Mouse (Mus musculus) neural tube, embryonic 12.5 days (tissue): ENCODE measurements around the gene Spint3. TPM values are rescaled to one million over a fixed set of nuclear protein-coding genes. Genes with fewer than 3 reads are reported as not detected.

ENCODE experiments used
- ATAC-seq: fragments of 200-750 bp; cut with Nextera tagmentation; 2 replicates; pipeline ENCODE4 v1.8.0; 2017; ENCODE audit warnings: low read depth, mild to moderate bottlenecking, moderate TSS enrichment, moderate library complexity; ENCODE audit not compliant: low FRiP score
- H3K27ac ChIP-seq: fragments of 300-500 bp; sonication (generic); 2 replicates; pipeline ENCODE4 v1.5.1; 2016
- H3K27me3 ChIP-seq: fragments of 300-500 bp; sonication (generic); replicated peaks from 2 replicates; pipeline ENCODE4 v1.6.1; 2016; ENCODE audit warnings: mild to moderate bottlenecking
- H3K36me3 ChIP-seq: fragments of 300-500 bp; sonication (generic); 2 replicates; pipeline ENCODE4 v1.6.1; 2016; ENCODE audit warnings: mild to moderate bottlenecking
- H3K4me1 ChIP-seq: fragments of 300-500 bp; sonication (generic); 2 replicates; pipeline ENCODE4 v1.6.1; 2016
- H3K4me2 ChIP-seq: fragments of 300-500 bp; sonication (generic); replicated peaks from 2 replicates; pipeline ENCODE4 v1.6.1; 2016; ENCODE audit warnings: mild to moderate bottlenecking
- H3K4me3 ChIP-seq: fragments of 300-500 bp; sonication (generic); 2 replicates; pipeline ENCODE4 v1.5.1; 2016
- H3K9ac ChIP-seq: fragments of 300-500 bp; sonication (generic); 2 replicates; pipeline ENCODE4 v1.6.1; 2016; ENCODE audit warnings: mild to moderate bottlenecking
- H3K9me3 ChIP-seq: fragments of 300-500 bp; sonication (generic); 2 replicates; pipeline ENCODE4 v1.6.1; 2016; ENCODE audit warnings: mild to moderate bottlenecking
- WGBS: fragments of 180-500 bp; shearing (Covaris S2); methylation state at CpG from one replicate; pipeline ENCODE4 v1.1.7; 2016; 5-methylcytosine and 5-hydroxymethylcytosine counted together
- polyA plus RNA-seq: library from polyadenylated mRNA; unstranded; fragments of >200 nt; fragmentation: Nextera tagmentation; extraction: Ambion mirVana; gene quantifications from 2 replicates; pipeline ENCODE4 v1.2.1, GENCODE M21; 2016

Gene Spint3
- polyA plus RNA-seq, 1 experiment from 2014 or later, result not detected

DNA sequence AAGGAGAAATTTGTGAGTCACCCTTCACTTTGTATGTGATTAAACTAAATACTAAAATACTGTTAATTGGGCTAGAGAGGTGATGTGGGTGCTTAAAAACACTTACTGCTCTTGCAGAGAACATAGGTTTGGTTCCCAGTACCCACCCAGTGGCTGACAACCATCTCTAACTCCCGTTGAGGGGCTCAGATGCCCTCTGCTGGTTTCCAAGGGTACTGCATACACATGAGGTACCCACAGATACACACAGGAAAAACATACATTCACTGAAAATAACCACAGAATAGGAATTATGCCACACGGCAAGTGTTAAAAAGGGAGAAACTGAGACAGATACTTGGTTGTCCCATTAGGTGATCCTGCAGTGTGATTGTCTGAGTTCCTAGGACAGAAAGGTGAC lies 6.3 kb downstream of the Spint3 start:
- no peak overlapping the region for H3K27ac ChIP-seq
- 84% methylated on average over 2 of the region's 2 CpGs for whole genome bisulfite sequencing
- no peaks in the 10 kb centered on the region for H3K36me3 ChIP-seq
- no peaks in the 10 kb centered on the region for H3K9me3 ChIP-seq
- H3K4me3 ChIP-seq, result no peak overlapping the region
- peaks cover 19% of the 10 kb centered on the region for H3K27me3 ChIP-seq
- no peak for ATAC-seq
- peaks cover 16% of the 10 kb centered on the region for H3K4me1 ChIP-seq
- no peak overlapping the region for H3K4me2 ChIP-seq
- H3K9ac ChIP-seq, result no peak overlapping the region

DNA sequence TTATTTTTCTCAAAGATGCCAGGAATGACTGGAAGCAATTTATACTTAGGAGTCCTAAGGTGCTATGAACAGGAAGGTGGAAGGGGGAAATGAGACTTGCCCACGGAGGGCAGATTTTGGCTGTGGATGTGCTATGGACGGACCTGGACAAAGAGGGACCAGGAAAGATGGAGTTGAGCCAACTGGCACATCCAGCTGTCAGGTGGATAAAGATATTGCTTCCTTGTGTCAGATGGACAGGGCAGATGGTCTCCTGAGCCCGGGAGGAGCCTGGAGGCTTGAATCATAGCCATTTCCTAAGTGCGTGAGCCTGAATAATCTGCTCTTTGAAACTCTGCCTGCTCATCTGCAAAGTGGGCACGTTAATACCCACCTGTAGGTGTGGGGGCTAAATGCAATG lies 8.9 kb downstream of the Spint3 start:
- H3K4me2 ChIP-seq, result no peak overlapping the region
- H3K9ac ChIP-seq, result no peak overlapping the region
- H3K4me1 ChIP-seq, result peaks cover 16% of the 10 kb centered on the region
- 70% methylated on average over 5 of the region's 5 CpGs for WGBS
- H3K36me3 ChIP-seq, result no peaks in the 10 kb centered on the region
- no peaks in the 10 kb centered on the region for H3K9me3 ChIP-seq
- no peak overlapping the region for H3K27ac ChIP-seq
- H3K27me3 ChIP-seq, result peaks cover 21% of the 10 kb centered on the region
- H3K4me3 ChIP-seq, result no peak overlapping the region
- ATAC-seq, result no peak

DNA sequence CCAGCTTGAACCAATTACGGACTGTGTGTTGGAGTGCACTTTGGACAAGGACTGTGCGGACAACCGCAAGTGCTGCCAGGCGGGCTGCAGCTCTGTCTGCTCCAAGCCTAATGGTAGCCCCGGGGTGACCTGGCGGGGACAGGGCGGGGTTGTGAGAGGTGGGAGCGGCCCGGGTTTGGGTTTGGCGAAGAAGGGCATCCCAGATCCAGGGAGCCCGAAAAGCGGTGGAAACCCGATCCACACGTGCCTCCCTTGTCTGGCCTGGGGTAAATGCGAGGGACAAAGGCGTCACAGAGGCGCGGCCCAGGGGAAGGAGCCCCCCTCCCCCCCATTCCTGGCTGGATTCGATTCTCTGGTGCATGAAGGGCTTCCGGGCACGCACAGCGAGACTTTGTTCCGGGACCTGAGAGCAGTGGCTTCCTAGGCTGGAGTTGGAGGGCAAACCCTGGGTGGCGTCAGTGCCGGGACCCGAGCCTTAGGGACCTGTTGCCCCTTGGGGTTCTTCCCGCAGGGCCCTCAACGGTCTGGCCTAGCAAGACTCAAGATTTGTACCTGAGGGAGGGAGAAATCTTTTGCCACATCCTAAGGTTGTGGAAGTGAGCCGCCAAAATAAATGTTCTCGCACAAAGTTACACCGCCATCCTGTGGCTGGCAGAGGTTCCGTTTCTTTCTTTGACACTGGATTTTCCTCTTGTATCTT lies 9.8 kb downstream of the Spint3 start:
- Histone ChIP-seq H3K4me3 (peak overlapping the region; percentile 41), H3K9ac (peak overlapping the region; percentile 58), H3K9me3 (no peaks in the 10 kb centered on the region), H3K27ac (no peak overlapping the region), H3K4me2 (peak overlapping the region; percentile 88), H3K36me3 (no peaks in the 10 kb centered on the region), H3K27me3 (peaks cover 21% of the 10 kb centered on the region), H3K4me1 (peaks cover 16% of the 10 kb centered on the region)
- peak; percentile 76 for ATAC-seq
- 1% methylated on average over 32 of the region's 32 CpGs for WGBS

GRCm38 (mm10) chr2:164562391-164563188 lies 10.7 kb downstream of the Spint3 start, which contains the start of gene Wfdc2:
Gene Wfdc2 (plus strand): TSS chr2:164562413.
- peak within 1 kb of the TSS; percentile 58 for H3K9ac ChIP-seq
- H3K4me1 ChIP-seq, result peaks cover 16% of the 10 kb centered on the region
- no peaks in the 10 kb centered on the region for H3K36me3 ChIP-seq
- peak within 1 kb of the TSS; percentile 41 for H3K4me3 ChIP-seq
- ATAC-seq, result peak; percentile 37
- H3K27ac ChIP-seq, result no peak within 1 kb of the TSS
- H3K9me3 ChIP-seq, result no peaks in the 10 kb centered on the region
- peaks cover 21% of the 10 kb centered on the region for H3K27me3 ChIP-seq
- peak within 1 kb of the TSS; percentile 88 for H3K4me2 ChIP-seq
- WGBS, result 4% methylated on average over 24 of the region's 24 CpGs

DNA sequence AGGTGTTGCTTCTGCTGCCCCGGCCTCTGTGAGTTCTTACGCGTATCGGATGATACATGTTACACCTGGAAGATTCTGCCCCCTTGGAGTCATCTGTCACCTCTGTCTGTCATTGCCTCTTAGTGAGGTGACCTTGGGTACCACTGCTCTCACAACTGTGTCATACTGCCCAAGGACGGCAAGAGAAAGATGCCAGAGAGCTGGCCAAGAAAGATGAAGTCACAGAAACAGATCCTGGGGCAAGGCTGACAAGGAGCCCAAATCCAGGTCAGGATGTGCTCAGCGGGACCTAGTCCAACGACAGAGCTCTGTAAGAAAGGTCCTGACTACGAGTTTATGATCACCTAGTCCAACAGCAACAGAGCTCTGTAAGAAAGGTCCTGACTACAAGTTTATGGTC lies 13.2 kb downstream of the Spint3 start:
- no peak overlapping the region for H3K4me3 ChIP-seq
- no peak overlapping the region for H3K4me2 ChIP-seq
- peaks cover 20% of the 10 kb centered on the region for H3K27me3 ChIP-seq
- H3K9me3 ChIP-seq, result no peaks in the 10 kb centered on the region
- no peak overlapping the region for H3K27ac ChIP-seq
- H3K36me3 ChIP-seq, result no peaks in the 10 kb centered on the region
- no peak overlapping the region for H3K9ac ChIP-seq
- ATAC-seq, result no peak
- 91% methylated on average over 8 of the region's 8 CpGs for WGBS
- peaks cover 16% of the 10 kb centered on the region for H3K4me1 ChIP-seq

GRCm38 (mm10) chr2:164558991-164559645 lies 14.1 kb downstream of the Spint3 start:
- H3K4me1 ChIP-seq, result peaks cover 16% of the 10 kb centered on the region
- H3K27me3 ChIP-seq, result peaks cover 18% of the 10 kb centered on the region
- H3K4me2 ChIP-seq, result no peak overlapping the region
- no peak overlapping the region for H3K4me3 ChIP-seq
- H3K36me3 ChIP-seq, result no peaks in the 10 kb centered on the region
- 44% methylated on average over 16 of the region's 16 CpGs for WGBS
- no peaks in the 10 kb centered on the region for H3K9me3 ChIP-seq
- H3K27ac ChIP-seq, result no peak overlapping the region
- no peak for ATAC-seq
- H3K9ac ChIP-seq, result no peak overlapping the region

- no peak overlapping the region for H3K9ac ChIP-seq
- no peak overlapping the region for H3K4me3 ChIP-seq
- ATAC-seq, result no peak
- 85% methylated on average over 8 of the region's 8 CpGs for WGBS
- no peaks in the 10 kb centered on the region for H3K36me3 ChIP-seq
- H3K4me2 ChIP-seq, result no peak overlapping the region
- H3K27me3 ChIP-seq, result peaks cover 15% of the 10 kb centered on the region
- no peaks in the 10 kb centered on the region for H3K9me3 ChIP-seq
- H3K27ac ChIP-seq, result no peak overlapping the region
- H3K4me1 ChIP-seq, result peaks cover 13% of the 10 kb centered on the region
Measured at GRCm38 (mm10) chr2:164558426-164558825, 14.8 kb downstream of the Spint3 start.

GRCm38 (mm10) chr2:164551502-164551901 lies 21.8 kb downstream of the Spint3 start:
- Histone ChIP-seq H3K36me3 (no peaks in the 10 kb centered on the region), H3K27me3 (no peaks in the 10 kb centered on the region)
- WGBS, result 90% methylated on average over 9 of the region's 9 CpGs

GRCm38 (mm10) chr2:164550895-164551269 lies 22.4 kb downstream of the Spint3 start:
- ATAC-seq, result no peak
- WGBS, result 81% methylated on average over 2 of the region's 2 CpGs
- no peak overlapping the region for H3K4me3 ChIP-seq

More at GRCm38 (mm10) chr2:164551502-164551901, 21.8 kb downstream of the Spint3 start:
- H3K27ac ChIP-seq, result no peak overlapping the region
- ATAC-seq, result no peak
- no peaks in the 10 kb centered on the region for H3K9me3 ChIP-seq
- H3K9ac ChIP-seq, result no peak overlapping the region
- H3K4me3 ChIP-seq, result no peak overlapping the region
- no peaks in the 10 kb centered on the region; the same call in none of the 2 replicates for H3K4me1 ChIP-seq
- no peak overlapping the region for H3K4me2 ChIP-seq

DNA sequence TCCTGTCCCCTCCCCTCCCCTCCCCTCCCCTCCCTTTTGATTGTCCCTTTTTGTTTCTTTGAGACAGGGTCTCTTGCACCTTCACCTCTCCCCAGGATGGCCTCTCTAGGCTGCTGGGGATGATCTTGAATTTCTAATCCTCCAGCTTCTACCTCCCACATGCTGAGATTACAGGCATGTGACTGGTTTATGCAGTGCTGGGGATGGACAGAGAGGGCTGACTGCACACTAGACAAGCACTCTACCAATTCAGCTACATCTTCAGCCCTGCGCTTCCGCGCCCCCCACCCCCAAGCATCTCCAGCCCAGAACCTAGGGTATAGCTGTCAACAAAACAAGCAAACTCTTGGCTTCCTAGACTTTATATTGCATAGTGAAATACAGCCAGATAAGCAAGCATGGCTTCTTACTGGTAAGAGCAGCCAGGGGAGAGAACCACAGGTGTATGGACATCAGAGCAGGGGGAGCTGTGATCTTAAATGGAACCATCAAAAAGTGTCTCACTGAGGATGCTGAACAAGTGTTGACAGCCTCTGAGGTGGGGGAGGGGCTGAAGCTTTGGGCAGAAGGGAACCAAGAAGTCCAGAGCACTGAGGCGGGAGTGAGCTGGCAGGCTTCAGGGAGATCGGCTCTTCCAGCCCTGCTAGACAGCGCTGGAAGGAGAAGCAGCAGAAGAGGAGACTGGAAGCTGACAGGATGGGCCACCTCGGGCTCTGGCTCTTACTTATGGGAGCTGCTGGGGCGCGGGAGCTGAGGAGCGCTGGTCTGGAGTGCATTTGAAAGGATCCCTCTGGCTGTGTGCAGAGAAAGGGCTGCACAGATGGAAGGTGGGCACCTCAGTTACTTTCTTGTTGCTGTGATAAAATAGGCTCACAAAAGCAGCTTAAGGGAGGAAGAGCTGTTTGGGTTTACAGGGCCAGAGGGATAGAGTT lies 23.0 kb downstream of the Spint3 start:
- WGBS, result 35% methylated on average over 10 of the region's 10 CpGs
- no peak overlapping the region for H3K27ac ChIP-seq
- H3K4me2 ChIP-seq, result no peak overlapping the region
- no peaks in the 10 kb centered on the region for H3K36me3 ChIP-seq
- ATAC-seq, result no peak
- H3K27me3 ChIP-seq, result no peaks in the 10 kb centered on the region
- no peaks in the 10 kb centered on the region for H3K9me3 ChIP-seq
- H3K9ac ChIP-seq, result 0 out of 2 replicates have a peak overlapping the region, but pooled peaks have one; percentile 29
- H3K4me3 ChIP-seq, result no peak overlapping the region
- H3K4me1 ChIP-seq, result no peaks in the 10 kb centered on the region; the same call in none of the 2 replicates

More at GRCm38 (mm10) chr2:164550895-164551269, 22.4 kb downstream of the Spint3 start:
- Histone ChIP-seq H3K9me3 (no peaks in the 10 kb centered on the region), H3K27me3 (no peaks in the 10 kb centered on the region), H3K36me3 (no peaks in the 10 kb centered on the region), H3K9ac (no peak overlapping the region), H3K27ac (no peak overlapping the region), H3K4me2 (no peak overlapping the region), H3K4me1 (no peaks in the 10 kb centered on the region; the same call in none of the 2 replicates)

DNA sequence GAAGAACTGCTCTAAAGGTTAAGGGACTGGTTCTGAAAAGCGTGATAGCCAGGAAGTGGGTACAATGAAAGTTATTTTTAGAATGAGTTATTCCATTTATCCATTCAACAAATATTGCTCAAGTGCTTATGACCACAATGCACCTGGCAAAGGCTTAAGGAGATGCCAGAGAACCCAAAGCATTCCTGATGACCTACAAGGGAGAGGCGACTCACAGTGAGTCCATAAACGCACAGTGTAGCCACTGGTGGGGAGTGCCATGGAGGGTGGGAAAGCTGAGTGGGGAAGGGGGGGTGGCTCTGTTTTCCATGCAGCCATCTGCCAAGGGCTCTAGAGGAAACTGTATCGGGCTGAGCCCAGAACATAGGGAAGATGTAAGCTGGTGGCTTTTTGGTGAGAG lies 23.9 kb downstream of the Spint3 start:
- no peaks in the 10 kb centered on the region for H3K36me3 ChIP-seq
- H3K27me3 ChIP-seq, result 0 out of 2 replicates have a peak, but pooled peaks cover 2% of the 10 kb centered on the region
- 56% methylated on average over 4 of the region's 4 CpGs for WGBS
- no peak overlapping the region for H3K9ac ChIP-seq
- no peak for ATAC-seq
- H3K4me3 ChIP-seq, result no peak overlapping the region
- no peak overlapping the region for H3K4me2 ChIP-seq
- H3K4me1 ChIP-seq, result no peaks in the 10 kb centered on the region; the same call in none of the 2 replicates
- no peaks in the 10 kb centered on the region for H3K9me3 ChIP-seq
- H3K27ac ChIP-seq, result no peak overlapping the region
